Mouse (Mus musculus) embryo, embryonic 11.5 days (tissue): Measurements from ENCODE around the gene Trim71.
"Not testable (repeated sequence)": the region's sequence is repeated elsewhere in the genome, so short reads cannot be mapped to it uniquely, and the experiment has no call there.

ENCODE experiments used
- DNase-seq: peaks from one replicate; pipeline ENCODE4 v3.0.0-alpha.2; 2012; ENCODE audit warnings: low read depth, low spot score

Trim71 gene

DNA sequence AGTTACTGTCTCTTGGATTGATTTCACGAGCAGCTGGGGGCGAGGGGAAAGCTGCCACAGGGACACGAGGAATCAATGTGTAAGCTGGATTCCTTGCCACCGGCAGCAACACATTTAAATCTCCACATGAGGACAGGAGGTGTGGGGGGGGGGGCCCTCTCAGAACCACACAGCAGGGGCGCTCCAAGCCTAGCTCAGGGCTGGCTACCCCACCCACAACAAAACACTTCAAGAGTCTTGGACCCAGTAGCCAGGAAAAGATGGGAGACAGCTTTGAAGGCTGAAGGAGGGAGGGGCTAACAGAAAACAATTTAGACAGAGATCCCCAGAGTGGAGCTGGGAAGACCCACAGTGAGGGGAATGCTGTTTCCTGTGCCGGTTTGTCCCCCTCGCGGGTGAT is 38.3 kb downstream of the Trim71 start:
- DNase-seq: no peak

DNA sequence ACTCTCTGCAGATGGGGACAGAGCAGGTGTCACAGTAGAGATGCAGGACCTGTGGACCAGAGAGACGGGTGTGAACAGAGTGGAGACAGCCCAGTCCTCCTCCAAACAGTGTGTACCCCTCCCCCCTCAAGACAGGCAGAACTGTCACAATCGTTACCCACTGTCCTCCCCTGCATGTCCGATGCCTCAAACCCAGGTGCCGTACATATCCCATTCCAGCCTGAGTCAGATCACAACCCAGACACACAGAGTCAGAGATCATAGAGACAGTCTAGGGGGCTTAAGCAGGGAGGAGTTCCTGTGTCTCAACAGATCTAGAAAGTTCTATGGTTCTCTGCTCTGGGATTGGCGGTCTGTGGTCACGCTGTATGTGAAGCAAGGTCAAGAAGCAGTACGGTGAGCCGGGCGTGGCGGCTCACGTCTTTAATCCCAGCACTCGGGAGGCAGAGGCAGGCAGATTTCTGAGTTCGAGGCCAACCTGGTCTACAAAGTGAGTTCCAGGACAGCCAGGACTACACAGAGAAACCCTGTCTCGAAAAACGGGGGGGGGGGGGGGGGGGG is 39.0 kb downstream of the Trim71 start:
- no peak for DNase-seq

DNA sequence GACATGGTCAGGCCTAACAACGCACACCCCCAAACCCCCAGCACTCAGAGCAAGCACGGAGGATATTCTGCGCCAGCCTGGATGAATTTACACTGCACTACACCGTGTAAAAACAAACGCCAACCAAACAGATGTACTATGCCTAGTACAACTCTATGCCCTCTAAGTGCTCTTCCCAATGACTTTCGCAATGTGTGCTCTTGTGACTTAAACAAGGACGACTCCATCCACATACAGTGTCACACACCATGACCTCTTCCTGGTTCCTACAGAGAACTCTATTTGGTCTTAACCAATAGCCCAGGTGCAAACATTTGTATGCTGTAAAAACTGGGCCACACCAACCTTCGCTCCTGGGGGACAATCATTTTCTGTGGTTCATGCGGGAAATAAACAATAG is 41.7 kb downstream of the Trim71 start:
- no peak for DNase-seq

DNA sequence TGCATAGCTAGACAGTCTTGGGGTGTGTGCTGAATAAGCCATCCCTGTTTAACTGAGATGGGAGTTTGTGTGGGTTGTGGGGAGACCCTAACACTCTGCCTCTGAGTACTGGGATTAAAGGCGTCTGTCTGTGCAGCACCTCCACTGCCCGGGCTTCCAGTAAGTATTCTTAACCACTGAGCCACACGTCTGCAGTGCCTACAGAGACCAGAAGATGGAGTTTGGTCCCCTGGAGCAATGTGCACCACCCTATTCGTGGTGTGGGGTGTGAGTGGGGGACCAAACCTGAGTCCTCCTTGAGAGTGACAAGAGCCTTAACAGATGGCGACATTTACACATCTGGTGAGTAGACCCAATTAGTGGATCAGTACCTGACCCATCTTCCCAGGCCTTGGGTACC is 42.1 kb downstream of the Trim71 start:
- DNase-seq: no peak

DNA sequence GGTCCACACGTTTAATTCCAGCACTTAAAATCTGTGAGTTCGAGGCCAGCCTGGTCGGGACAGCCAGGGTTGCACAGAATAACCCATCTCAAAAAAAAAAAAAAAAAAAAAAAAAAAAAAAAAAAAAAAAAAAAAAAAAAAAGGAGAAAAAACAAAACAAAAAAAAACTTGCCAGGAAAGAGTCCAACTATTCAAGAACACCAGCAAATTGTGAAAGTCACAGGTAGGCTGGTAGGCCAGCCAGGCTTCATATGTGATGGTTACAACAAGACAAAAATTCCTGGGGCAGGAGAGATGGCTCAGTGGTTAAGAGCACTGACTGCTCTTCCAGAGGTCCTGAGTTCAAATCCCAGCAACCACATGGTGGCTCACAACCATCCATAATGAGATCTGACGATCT is 43.6 kb downstream of the Trim71 start:
- DNase-seq: not testable (repeated sequence)

DNA sequence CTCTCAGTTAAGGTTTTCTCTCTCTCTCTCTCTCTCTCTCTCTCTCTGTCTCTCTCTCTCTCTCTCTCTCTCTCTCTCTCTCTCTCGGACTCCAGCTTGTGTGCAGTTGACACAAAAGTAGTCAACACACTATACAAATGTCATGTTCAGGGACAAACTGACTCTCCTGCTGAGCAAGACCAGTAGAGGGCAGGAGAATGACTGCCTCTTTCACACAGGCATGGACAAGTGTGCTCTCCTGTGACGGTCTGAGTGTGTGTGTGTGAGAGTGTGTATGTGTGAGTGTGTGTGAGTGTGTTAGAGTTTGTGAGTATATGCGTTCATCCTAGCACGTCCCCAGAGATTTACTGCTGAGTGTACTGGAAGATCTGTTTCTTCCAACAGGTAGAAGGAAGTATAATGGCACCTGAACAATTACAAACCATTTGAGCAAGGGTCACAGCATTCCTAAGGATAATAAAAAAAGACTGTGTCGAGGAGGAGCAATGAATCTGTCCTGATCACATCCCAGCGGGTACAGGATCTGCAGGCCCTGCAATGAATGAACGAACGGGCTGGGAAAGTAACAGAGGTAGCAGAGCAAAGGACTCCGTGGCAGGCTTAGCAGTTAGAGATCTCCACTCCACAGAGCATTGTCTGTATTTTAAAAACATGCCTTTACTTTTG is 45.2 kb downstream of the Trim71 start:
- DNase-seq: no peak

DNA sequence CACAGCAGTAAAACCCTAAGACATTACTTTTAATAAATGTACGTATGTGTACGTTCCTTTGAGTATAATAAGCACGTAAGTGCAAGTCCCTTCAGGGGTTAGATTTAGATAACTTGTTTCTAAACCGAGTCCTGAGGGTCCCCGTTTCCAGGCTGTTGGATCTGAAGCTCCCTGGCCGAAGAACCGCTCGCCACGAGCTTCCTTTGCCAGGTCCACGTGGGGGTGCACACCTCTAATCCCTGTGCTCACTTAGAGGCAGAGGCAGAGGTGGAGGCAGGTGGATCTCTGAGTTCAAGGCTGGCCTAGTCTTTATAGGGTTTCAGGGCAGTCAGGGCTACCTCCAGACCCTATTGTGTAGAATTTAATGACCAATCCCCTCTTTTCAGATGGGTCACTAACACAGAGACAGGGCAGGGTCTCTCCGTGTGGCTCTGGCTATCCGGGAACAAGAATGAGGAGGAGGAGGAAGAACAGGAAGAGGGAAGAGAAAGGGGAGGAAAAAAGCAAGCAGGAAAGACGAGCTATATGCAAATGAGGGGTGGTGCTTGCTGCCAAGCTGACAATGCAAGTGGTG is 46.2 kb downstream of the Trim71 start:
- DNase-seq: no peak

DNA sequence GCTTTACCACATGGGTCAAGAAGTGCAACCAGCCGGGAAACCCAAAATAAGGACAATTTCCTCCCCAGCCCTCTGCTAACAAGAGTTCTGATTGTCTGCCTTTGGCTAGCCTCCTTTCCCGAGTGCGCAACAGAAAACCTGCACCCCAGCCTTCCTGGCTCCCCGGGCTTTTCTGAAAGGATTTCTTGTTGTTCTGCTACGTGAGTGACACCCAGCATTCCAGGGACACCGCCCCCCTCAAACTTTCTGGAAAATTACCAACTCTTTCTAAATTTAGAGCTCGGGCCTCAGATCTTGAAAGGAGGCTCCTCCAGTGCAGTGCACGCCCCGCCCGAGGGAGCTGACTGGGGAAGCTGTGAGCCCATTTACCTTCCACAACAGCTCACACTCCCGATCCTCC is 48.8 kb downstream of the Trim71 start, which contains the start of gene C130032M10Rik:
TSS of gene C130032M10Rik (plus strand) at position 334 of the 400 bp plus-strand sequence.
- DNase-seq: no peak

DNA sequence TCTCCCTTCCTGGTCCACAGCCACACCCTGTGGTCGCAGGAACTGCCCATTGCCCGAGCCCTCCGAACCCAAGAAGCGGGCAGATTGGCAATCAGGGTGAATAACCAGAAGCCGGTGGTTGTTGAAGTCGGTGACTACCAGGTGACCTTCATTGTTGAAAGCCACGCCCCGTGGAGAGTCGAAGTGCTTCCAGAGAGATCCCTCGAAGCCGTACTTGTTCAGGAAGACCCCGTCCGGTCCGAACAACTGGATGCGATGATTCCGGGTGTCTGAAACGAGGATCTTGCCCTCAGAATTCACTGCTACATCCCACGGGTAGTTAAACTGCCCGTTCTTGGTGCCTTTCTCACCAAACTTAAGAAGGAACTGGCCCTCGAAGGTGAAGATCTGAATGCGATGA is 51.3 kb downstream of the Trim71 start:
- no peak for DNase-seq

DNA sequence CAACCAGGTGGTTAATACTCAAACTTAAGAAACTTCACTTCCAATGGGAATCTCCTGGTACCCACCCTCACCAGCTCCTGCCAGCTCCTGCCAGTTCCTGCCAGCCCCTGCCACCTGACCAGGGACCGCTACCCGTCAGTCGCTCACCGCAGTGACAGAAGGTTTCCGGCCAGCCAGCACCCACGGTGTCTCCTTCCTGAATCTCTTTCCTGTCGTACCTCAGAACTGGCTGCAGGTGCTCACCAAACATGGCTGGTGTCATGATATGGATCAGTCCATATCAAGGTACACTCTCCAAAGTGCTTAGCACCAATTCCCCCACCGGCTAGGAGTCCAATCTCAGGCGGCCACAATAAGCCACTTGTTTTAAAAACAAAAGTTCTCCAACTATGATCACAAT is 54.4 kb downstream of the Trim71 start:
- DNase-seq: no peak

DNA sequence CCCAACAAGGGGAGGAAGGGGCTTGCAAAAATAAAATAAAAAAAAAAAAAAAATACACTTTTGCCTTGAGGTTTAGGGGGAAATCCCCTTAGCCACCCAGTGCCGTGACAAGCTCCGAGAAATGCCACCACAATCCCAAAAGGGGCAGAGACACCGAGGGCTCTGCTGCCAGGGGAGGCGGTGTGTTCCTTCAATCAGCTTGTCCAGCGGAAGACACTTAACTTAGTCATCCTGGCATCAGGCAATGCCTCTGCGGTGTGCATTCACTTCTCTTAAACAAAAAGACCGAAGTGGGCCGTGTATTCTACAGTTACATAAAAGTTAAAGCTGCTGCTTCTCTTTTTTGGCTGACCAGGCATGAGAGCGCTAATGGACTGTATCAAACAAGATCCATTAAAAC is 56.7 kb downstream of the Trim71 start:
- DNase-seq: no peak

DNA sequence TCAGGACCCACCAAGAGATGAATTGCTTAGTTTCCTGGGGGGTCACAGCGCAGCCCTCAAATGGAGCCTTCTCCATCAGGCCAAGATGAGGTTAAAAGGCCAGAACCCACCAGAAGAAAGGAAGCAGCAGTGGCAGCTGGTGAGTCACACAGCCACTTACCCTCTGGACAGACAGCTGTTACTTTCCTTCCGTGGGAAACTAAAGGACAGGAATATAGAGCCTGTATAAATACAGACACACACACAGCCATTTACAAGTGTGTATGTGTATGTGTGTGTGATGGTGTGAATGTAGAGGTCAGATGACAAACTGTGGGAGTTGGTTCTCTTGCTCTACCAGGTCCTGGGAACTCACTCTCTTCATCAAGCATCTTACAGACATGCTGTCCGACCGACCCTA is 57.6 kb downstream of the Trim71 start:
- DNase-seq: no peak

DNA sequence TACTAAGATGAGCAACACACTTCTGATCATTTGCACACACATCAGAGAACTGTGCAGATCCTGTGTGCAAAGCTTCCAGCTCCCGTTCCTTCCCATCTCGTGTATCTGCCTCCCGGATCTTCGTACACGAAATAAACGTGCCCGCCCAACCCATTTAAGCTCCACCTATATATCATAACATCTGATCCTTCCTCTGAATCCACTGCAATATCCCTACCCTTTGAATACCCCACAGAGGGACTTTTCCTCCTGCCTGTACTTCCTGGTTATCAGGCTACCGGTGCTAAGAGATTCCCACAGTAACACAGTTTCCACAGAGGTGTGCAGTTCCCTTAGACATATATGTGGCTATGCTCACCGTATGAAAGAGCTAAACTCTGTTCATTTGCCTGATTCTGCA is 59.4 kb downstream of the Trim71 start, which contains the start of gene Ccr4:
TSS of gene Ccr4 (minus strand) at position 101 of the 400 bp plus-strand sequence.
- no peak for DNase-seq

DNA sequence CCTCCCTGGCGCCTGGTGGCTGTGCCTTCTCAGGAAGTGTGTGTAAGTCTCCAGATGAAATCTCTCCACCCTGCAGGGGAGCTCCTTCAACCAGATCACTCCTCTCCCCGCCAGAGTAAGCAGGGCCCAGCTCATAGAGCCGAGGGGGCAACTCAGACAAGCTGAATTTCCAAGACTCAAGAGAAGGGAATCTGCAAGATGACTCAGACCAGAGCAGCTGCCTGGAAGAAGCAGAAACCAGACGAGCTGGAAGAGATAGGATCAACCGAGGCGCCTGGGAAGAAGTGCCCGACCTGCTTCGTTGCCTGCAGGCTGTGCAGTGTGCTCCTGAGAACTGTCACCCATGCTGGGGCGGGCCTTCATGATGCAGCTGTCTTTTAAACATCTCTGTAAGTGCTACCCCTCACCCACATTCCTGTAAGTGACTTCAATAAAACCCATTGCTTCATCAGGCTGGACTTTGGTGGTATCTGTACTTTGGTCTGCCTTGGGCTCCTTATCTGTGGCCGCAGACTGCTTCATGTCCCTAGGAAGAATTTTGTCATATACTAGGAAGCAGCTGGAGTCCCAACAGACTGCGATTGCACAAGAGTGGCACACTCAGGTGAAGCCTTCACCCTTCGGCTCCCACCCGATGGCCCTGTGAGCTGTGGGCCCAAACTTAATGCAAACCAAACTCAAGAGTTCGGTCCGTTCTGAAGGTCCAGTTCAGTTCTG is 61.3 kb downstream of the Trim71 start:
- no peak for DNase-seq

DNA sequence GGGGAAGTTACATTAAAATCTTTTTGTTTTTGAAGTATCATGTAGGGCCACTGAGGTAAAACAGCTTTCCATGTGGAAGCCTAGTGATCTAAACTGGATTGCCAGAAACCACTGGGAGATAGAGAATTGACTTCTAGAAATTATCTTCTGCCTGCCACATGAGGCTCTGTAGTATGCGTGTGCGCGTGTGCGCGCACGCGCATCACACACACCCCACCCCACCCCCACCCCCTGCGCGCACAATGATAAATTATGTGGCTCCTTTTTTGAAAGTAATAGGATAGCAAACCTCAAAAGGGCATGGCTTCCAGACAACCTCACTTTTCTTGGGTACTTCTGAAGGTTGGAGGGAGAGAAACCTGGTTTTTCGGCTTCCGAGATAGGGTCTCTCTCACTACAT is 62.3 kb downstream of the Trim71 start:
- DNase-seq: no peak

DNA sequence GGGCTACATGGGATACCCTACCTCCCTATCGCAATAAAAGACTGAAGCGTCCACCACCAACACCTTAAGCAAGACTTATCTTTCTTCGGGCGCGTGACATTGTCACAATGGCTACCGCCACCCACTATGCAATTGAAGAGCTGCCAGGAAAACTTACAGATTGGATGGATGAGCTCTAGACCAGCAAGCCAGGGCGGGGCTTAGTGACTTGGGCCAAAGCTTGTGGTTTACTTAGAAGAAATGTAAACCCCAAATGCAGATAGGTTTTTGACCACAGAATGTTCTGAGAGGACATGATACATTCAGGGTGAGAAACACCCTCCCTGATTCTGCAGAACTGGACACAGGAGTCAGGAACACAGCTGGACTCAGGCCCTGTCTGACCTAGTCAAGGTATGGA is 63.1 kb downstream of the Trim71 start:
- DNase-seq: no peak

DNA sequence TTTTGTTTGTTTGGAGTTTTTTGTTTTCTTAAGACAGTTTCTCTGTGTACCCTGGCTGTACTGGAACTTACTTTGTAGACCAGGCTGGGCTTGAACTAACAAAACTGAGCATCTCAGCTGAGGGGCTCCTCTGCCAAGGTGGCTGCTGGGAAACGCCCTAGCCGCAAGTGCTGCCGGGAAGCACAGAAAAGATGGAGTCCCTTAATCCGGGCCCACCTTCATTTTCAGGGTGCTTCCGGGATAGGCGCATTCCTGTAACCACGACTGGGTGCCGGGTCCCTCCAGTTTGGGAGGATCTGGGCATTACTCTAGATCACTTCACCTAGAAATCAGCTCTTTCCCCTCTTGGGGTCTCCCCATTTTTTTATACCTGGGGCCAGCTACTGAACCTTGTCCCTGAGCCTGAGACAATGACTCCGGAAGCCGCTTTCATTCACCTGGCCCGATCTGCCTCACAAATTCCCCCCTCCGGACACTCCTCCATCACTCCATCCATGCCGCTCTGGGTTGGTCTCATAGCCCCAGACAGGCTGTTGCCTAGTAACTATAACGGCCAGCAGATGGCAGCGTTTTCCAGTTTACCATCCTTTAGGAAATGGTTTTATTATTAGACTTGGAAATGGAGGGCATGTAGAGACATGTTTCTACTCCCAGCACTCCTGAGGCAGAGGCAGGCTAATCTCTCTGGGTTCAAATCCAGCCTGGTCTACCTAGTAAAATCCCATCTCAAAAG is 64.2 kb downstream of the Trim71 start:
- DNase-seq: peak; percentile 56

DNA sequence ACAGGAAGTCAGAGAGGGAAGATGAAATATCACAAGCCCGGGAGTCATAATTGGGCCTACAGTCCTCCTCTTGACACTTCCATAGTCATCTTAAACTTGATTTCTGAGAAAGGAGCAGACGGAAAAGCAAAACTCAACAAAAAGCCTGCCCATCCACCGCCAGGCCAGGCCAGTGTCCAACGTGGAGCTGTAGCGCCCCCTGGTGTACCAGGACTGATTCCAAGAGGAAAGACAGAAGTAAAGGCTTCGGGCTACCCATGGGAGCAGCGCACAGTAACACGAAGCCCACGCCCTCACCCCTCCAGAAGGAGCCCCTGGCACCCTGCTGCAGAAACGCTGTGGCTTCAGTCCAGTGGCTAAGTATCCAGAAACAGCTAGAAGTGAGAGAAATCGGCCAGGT is 66.0 kb downstream of the Trim71 start:
- DNase-seq: peak; percentile 82

DNA sequence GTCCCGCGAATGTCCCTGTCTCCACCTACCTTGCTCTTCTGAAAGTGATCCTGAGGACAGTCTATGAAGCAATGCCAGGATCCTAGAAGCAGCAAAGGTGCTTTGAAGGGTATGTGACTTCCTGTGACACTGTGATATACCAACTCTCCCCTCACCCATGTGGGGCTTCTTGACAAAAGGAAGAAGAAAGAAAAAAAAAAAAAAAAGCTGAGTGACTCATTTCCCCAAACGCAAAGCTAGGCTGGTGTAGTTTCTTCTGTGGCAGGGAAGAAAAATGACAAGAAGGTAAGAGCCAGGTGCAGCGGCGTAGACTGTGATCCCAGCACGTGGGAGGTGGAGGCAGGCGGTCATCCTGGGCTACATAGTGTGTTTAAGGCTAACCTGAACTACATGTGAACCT is 67.7 kb downstream of the Trim71 start:
- DNase-seq: no peak

DNA sequence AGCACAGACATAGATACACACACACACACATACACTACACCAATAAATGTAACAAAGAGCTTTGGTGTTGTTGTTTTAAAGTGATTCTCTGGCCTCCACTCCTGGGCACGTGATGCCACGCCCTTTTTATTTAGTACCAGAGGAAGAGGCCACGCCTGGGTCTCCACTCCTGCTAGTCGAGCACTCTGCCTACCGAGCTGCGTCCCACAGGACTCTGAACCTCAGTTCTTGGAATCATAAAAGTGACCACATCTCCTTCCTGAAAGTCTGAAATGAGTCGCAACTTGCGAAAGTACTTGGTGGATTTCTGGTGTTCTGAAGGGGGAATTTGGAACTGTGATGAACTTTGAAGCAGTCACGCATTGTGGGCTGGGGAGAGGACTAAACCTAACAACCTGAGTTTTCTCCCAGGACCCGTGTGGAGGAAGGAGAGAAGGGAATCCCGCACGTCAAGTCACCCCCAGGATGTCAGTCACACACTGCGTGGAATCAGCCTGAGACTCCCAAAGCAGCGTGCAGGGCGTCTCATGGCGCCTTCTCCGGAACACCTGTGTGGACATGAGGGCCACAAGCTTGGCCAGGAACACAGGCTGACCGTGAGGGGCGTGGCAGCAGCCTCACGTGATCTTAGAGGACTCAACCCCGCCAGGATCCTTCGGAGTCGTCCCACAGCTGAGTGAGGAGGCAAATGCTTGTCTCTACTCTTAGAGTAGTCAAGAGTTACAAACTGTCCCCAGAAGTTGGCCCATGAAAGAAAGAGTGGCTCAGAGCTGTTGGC is 76.5 kb downstream of the Trim71 start:
- no peak for DNase-seq

DNA sequence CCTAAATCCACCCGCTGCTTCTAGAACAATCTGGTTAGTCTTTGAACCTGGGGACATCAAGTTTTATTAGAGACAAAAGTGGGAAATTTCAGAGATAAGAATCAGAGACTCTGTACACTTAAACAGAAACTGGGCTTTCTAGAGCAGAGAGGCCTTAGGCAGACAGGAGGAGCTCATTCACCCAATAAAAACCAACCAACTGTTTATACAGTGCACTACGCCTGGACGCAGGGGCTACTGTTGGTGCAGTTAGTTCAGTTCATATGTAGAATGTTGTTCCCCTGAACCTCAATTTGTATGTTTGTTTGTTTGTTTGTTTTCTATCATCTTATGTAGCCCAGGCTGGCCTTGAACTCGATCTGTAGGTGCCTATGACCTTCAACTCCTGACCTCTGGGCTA is 77.4 kb downstream of the Trim71 start:
- DNase-seq: no peak
